Mouse (Mus musculus) cerebellum, postnatal 10 days (tissue): ENCODE data around the gene Prkn.
"Not testable (repeated sequence)": the region's sequence is repeated elsewhere in the genome, so short reads cannot be mapped to it uniquely, and the experiment has no call there.

Experiments used
- DNase-seq, 2 experiments: peaks; one replicate each; pipeline ENCODE4 v3.0.0; 2021; ENCODE audit warnings: mixed read lengths in 2 of 2

The Prkn gene

GRCm38 (mm10) chr17:11926865-11927386, 1086.7 kb downstream of the Prkn start:
- peak; percentile 61 to 62 for DNase-seq

- no peak for DNase-seq
Measured at GRCm38 (mm10) chr17:11931641-11932040, 1091.5 kb downstream of the Prkn start.

- peak in 1 of 2 experiments; percentile 40 for DNase-seq
Measured at GRCm38 (mm10) chr17:11933737-11934136, 1093.6 kb downstream of the Prkn start.

- no peak for DNase-seq
Measured at GRCm38 (mm10) chr17:11947436-11947835, 1107.3 kb downstream of the Prkn start.

- no peak for DNase-seq
Measured at GRCm38 (mm10) chr17:11949551-11950197, 1109.5 kb downstream of the Prkn start.

GRCm38 (mm10) chr17:11950198-11950594, 1110.0 kb downstream of the Prkn start:
- DNase-seq, result no peak

GRCm38 (mm10) chr17:11955317-11955716, 1115.1 kb downstream of the Prkn start:
- peak in 1 of 2 experiments; percentile 26 for DNase-seq

- no peak for DNase-seq
Measured at GRCm38 (mm10) chr17:11960492-11960891, 1120.3 kb downstream of the Prkn start.

- peak; percentile 19 to 24 for DNase-seq
Measured at GRCm38 (mm10) chr17:11962808-11963207, 1122.6 kb downstream of the Prkn start.

GRCm38 (mm10) chr17:11970160-11970559, 1130.0 kb downstream of the Prkn start:
- DNase-seq, result no peak

GRCm38 (mm10) chr17:11972550-11972949, 1132.4 kb downstream of the Prkn start:
- peak; percentile 34 to 59 for DNase-seq

GRCm38 (mm10) chr17:11972969-11973787, 1133.0 kb downstream of the Prkn start:
- peak; percentile 72 to 75 for DNase-seq

- peak; percentile 86 to 88 for DNase-seq
Measured at GRCm38 (mm10) chr17:11975062-11975607, 1135.0 kb downstream of the Prkn start.

- peak; percentile 90 to 94 for DNase-seq
Measured at GRCm38 (mm10) chr17:11978260-11978821, 1138.2 kb downstream of the Prkn start.

GRCm38 (mm10) chr17:11981666-11982065, 1141.5 kb downstream of the Prkn start:
- peak; percentile 45 to 62 for DNase-seq

GRCm38 (mm10) chr17:11988110-11988837, 1148.1 kb downstream of the Prkn start:
- peak in 1 of 2 experiments; percentile 37 for DNase-seq

- no peak for DNase-seq
Measured at GRCm38 (mm10) chr17:11989296-11989695, 1149.1 kb downstream of the Prkn start.

- DNase-seq, result peak; percentile 35 to 59
Measured at GRCm38 (mm10) chr17:11990386-11991087, 1150.4 kb downstream of the Prkn start.

- peak; percentile 89 to 90 for DNase-seq
Measured at GRCm38 (mm10) chr17:11993249-11993648, 1153.1 kb downstream of the Prkn start.

GRCm38 (mm10) chr17:11994252-11994651, 1154.1 kb downstream of the Prkn start:
- no peak for DNase-seq

- DNase-seq, result not testable (repeated sequence)
Measured at GRCm38 (mm10) chr17:11994754-11995153, 1154.6 kb downstream of the Prkn start.

- DNase-seq, result no peak
Measured at GRCm38 (mm10) chr17:11995522-11995921, 1155.3 kb downstream of the Prkn start.
